Mouse (Mus musculus) myocyte (in vitro differentiated cells): ENCODE measurements at regions not wholly inside any gene's neighbourhood (a gene's known extent, or its start where the extent isn't known, plus 50 kb on each side); places are given as distances from the start of the nearest gene placed in this dataset.
A peak's percentile ranks its signal among the peaks of the same experiment; 100 is the strongest.

Source experiments
- MYOD1 ChIP-seq, 3 experiments: IDR thresholded peaks; one replicate each; pipeline ENCODE4 v1.6.1; 2011; ENCODE audit warnings: control low read depth in 2 of 3, low read depth in 2 of 3, mild to moderate bottlenecking in 2 of 3, moderate library complexity in 1 of 3; ENCODE audit not compliant: insufficient read length in 2 of 3, control insufficient read depth in 1 of 3
- MYOG ChIP-seq, 3 experiments: IDR thresholded peaks; one replicate each; pipeline ENCODE4 v1.6.1; 2011; ENCODE audit warnings: control low read depth in 2 of 3, low read depth in 2 of 3, mild to moderate bottlenecking in 2 of 3; ENCODE audit not compliant: insufficient read length in 2 of 3, control insufficient read depth in 1 of 3, insufficient read depth in 1 of 3
- POLR2A ChIP-seq: IDR thresholded peaks from one replicate; pipeline ENCODE4 v1.6.1; 2011; ENCODE audit warnings: low read depth, mild to moderate bottlenecking, control low read depth, moderate library complexity; ENCODE audit not compliant: insufficient read length

GRCm38 (mm10) chr3:41284897-41285296, 202.1 kb upstream of the Pgrmc2 start:
- TF ChIP-seq POLR2A (no peak), MYOD1 (IDR thresholded peaks at IDR 0.05; ENCODE audit: control insufficient read depth in 1 of 3, insufficient read length in 2 of 3, low read depth in 2 of 3) (peak in 1 of 3 experiments; percentile 37), MYOG (IDR thresholded peaks at IDR 0.05; ENCODE audit: control insufficient read depth in 1 of 3, insufficient read depth in 1 of 3, insufficient read length in 2 of 3, low read depth in 2 of 3) (no peak)
